ENCODE assay signal across 14 mouse cellular contexts in the genomic region with DNA sequence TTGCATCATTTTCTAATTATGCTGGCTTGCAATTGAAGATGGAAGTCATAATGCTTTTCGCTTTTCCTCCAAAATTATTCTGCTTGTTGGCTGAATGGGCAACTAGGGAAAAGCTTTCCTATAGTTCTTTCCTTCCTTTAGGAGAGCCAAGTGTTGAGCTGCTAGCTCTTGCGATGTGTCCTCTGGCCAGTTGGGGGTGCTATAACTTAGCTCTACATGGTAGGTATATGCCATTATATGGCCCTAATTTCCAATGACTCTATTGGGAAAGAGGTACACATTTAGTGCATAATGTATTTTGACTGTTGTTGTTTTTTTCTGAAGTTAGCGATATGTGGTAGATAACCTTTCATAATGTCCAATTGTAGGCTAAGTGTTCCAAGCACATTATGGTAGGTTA.
A peak's percentile ranks its signal among the peaks of the same experiment; 100 is the strongest.
DNase-seq lines count a peak whose midpoint lies in the region; ATAC-seq and TF ChIP-seq lines count a peak whose summit lies in the region.
"Had no signal": no experiment of that assay in that cellular context is flagged by ENCODE, and none has a peak within 500 bp of the region (broad histone marks: within the 10 kb centered on the region; RNA-seq: fewer than 3 reads in every experiment).

No protein-coding gene starts in this region.

- ATAC-seq in intestine, postnatal 0 days = no peak
- no peak for ATAC-seq in intestine, embryonic 15.5 days
- ATAC-seq: intestine, embryonic 16.5 days had no signal

- peak; percentile 18 for DNase-seq in thymus, postnatal 0 days (ENCODE audit: low spot score)
- DNase-seq in thymus, adult 2 months = no peak
- no peak for DNase-seq in ovary, postnatal 36 days (ENCODE audit: low spot score)
- no peak for DNase-seq in urinary bladder, postnatal 14 days (ENCODE audit: low spot score)
- no peak for DNase-seq in cerebellum, adult 18-20 months
- DNase-seq: embryo, embryonic 11 days; heart, postnatal 10 days; layer of hippocampus, adult 9-11 months had no signal

- peak; percentile 54 for TF ChIP-seq CTCF in intestine, postnatal 0 days (IDR thresholded peaks at IDR 0.05; ENCODE audit: low read depth)
- no peak for TF ChIP-seq CTCF in thymus, adult 2 months (IDR thresholded peaks at IDR 0.05; ENCODE audit: borderline replicate concordance, control insufficient read depth, extremely low read depth, insufficient read depth, low read length, poor library complexity)
- TF ChIP-seq CTCF in cortical plate, adult 2 months (IDR thresholded peaks at IDR 0.05; ENCODE audit: extremely low read depth, insufficient read depth, low read length) = 0 out of 2 replicates have a peak, but pooled peaks have one; percentile 10

- H3K27ac ChIP-seq in intestine, postnatal 0 days (ENCODE audit: low read depth, low read length) = no peak overlapping the region
- H3K27ac ChIP-seq in intestine, embryonic 15.5 days = no peak overlapping the region
- H3K27ac ChIP-seq in thymus, adult 2 months (ENCODE audit: control insufficient read depth, insufficient read depth, low read length) = no peak overlapping the region
- H3K27ac ChIP-seq in cortical plate, adult 2 months (ENCODE audit: insufficient read depth, low read length) = no peak overlapping the region
- H3K27ac ChIP-seq: limb, embryonic 10.5 days had no signal

- H3K9me3 ChIP-seq in intestine, postnatal 0 days (ENCODE audit: control insufficient read depth) = no peaks in the 10 kb centered on the region
- H3K9me3 ChIP-seq in intestine, embryonic 15.5 days = no peaks in the 10 kb centered on the region
- H3K9me3 ChIP-seq: limb, embryonic 10.5 days had no signal

- no peaks in the 10 kb centered on the region for H3K36me3 ChIP-seq in intestine, postnatal 0 days (ENCODE audit: control insufficient read depth, insufficient read depth)
- no peaks in the 10 kb centered on the region for H3K36me3 ChIP-seq in intestine, embryonic 15.5 days
- H3K36me3 ChIP-seq in thymus, adult 2 months (ENCODE audit: control insufficient read depth, insufficient read depth, low read length) = no peaks in the 10 kb centered on the region
- H3K36me3 ChIP-seq: limb, embryonic 10.5 days had no signal

- WGBS in intestine, postnatal 0 days = 75% methylated on average over 3 of the region's 3 CpGs
- 76% methylated on average over 3 of the region's 3 CpGs for WGBS in intestine, embryonic 15.5 days
- WGBS in thymus, adult 2 months = 92% methylated on average over 3 of the region's 3 CpGs

- H3K9ac ChIP-seq in intestine, postnatal 0 days (ENCODE audit: low read depth, low read length) = no peak overlapping the region
- H3K9ac ChIP-seq in intestine, embryonic 15.5 days = no peak overlapping the region

- no peak overlapping the region for H3K4me2 ChIP-seq in intestine, postnatal 0 days (replicated peaks; ENCODE audit: low read depth)
- H3K4me2 ChIP-seq in intestine, embryonic 15.5 days (replicated peaks) = no peak overlapping the region

- H3K4me3 ChIP-seq in intestine, postnatal 0 days (ENCODE audit: low read depth, low read length) = no peak overlapping the region
- no peak overlapping the region for H3K4me3 ChIP-seq in intestine, embryonic 15.5 days (replicated peaks)
- H3K4me3 ChIP-seq in thymus, adult 2 months (ENCODE audit: control insufficient read depth, insufficient read depth, low read length) = no peak overlapping the region
- H3K4me3 ChIP-seq in cortical plate, adult 2 months (ENCODE audit: insufficient read depth, low read length) = no peak overlapping the region
- H3K4me3 ChIP-seq: limb, embryonic 10.5 days; myocyte had no signal

- no peaks in the 10 kb centered on the region for H3K4me1 ChIP-seq in intestine, postnatal 0 days (replicated peaks; ENCODE audit: control insufficient read depth, insufficient read depth, low read length)
- H3K4me1 ChIP-seq in intestine, embryonic 15.5 days (replicated peaks) = no peaks in the 10 kb centered on the region
- H3K4me1 ChIP-seq in thymus, adult 2 months (replicated peaks; ENCODE audit: control insufficient read depth, insufficient read depth, low read length) = no peaks in the 10 kb centered on the region
- no peaks in the 10 kb centered on the region for H3K4me1 ChIP-seq in cortical plate, adult 2 months (ENCODE audit: control insufficient read depth, insufficient read depth, low read length)
- H3K4me1 ChIP-seq: limb, embryonic 10.5 days had no signal

- H3K27me3 ChIP-seq in intestine, postnatal 0 days (replicated peaks; ENCODE audit: control insufficient read depth, insufficient read depth, low read length) = no peaks in the 10 kb centered on the region
- H3K27me3 ChIP-seq in intestine, embryonic 15.5 days (replicated peaks) = no peaks in the 10 kb centered on the region
- H3K27me3 ChIP-seq in thymus, adult 2 months (ENCODE audit: control insufficient read depth, insufficient read depth, low read length) = no peaks in the 10 kb centered on the region

- no peak for TF ChIP-seq POLR2A in thymus, adult 2 months (IDR thresholded peaks at IDR 0.05; ENCODE audit: control insufficient read depth, extremely low read depth, insufficient read depth, low read length, poor library complexity)
- TF ChIP-seq POLR2A in cortical plate, adult 2 months (IDR thresholded peaks at IDR 0.05; ENCODE audit: extremely low read depth, insufficient read depth, low read length) = no peak
